Mouse (Mus musculus): ENCODE measurements around the gene AK157302. TPM values are rescaled to one million over a fixed set of nuclear protein-coding genes. Genes with fewer than 3 reads are reported as not detected.

Gene AK157302
- polyA plus RNA-seq, 1 experiment from 2014 or later: 0.22 TPM

- Histone ChIP-seq H3K27me3 (replicated peaks; ENCODE audit: control insufficient read depth, insufficient read depth, low read length) (no peaks in the 10 kb centered on the region), H3K4me2 (peak overlapping the region; percentile 67), H3K4me3 (ENCODE audit: low read depth, low read length) (peak overlapping the region; percentile 67), H3K9ac (ENCODE audit: low read depth, low read length) (peak overlapping the region; percentile 77), H3K36me3 (ENCODE audit: control insufficient read depth, insufficient read depth, low read length) (no peaks in the 10 kb centered on the region), H3K9me3 (ENCODE audit: control insufficient read depth, low read length) (no peaks in the 10 kb centered on the region), H3K27ac (ENCODE audit: low read depth, low read length) (no peak overlapping the region), H3K4me1 (replicated peaks; ENCODE audit: control insufficient read depth, insufficient read depth, low read length) (no peaks in the 10 kb centered on the region; the same call in 1 of the 2 replicates)
- 0% methylated on average over 21 of the region's 21 CpGs for WGBS
- peak; percentile 93 for DNase-seq (ENCODE audit: low spot score)
- ATAC-seq (replicated peaks; ENCODE audit: low FRiP score): peak; percentile 100
These were observed 11.2 kb downstream of the AK157302 start for GRCm38 (mm10) chr13:21506221-21506649.

- ATAC-seq (replicated peaks; ENCODE audit: low FRiP score) (no peak), DNase-seq (ENCODE audit: low spot score) (no peak)
- Histone ChIP-seq H3K4me2 (peak overlapping the region; percentile 67), H3K9ac (ENCODE audit: low read depth, low read length) (peak overlapping the region; percentile 28; the same call in 1 of the 2 replicates), H3K4me1 (replicated peaks; ENCODE audit: control insufficient read depth, insufficient read depth, low read length) (0 out of 2 replicates have a peak, but pooled peaks cover 3% of the 10 kb centered on the region), H3K27ac (ENCODE audit: low read depth, low read length) (no peak overlapping the region), H3K36me3 (ENCODE audit: control insufficient read depth, insufficient read depth, low read length) (0 out of 2 replicates have a peak, but pooled peaks cover 5% of the 10 kb centered on the region), H3K27me3 (replicated peaks; ENCODE audit: control insufficient read depth, insufficient read depth, low read length) (no peaks in the 10 kb centered on the region; the same call in 1 of the 2 replicates), H3K4me3 (ENCODE audit: low read depth, low read length) (peak overlapping the region; percentile 91), H3K9me3 (ENCODE audit: control insufficient read depth, low read length) (no peaks in the 10 kb centered on the region)
- WGBS: 44% methylated on average over 7 of the region's 7 CpGs
These were observed 35.1 kb downstream of the AK157302 start for GRCm38 (mm10) chr13:21530136-21530535.

- Histone ChIP-seq H3K4me2 (peak within 1 kb of the TSS; percentile 71), H3K4me3 (ENCODE audit: low read depth, low read length) (peak within 1 kb of the TSS; percentile 91), H3K36me3 (ENCODE audit: control insufficient read depth, insufficient read depth, low read length) (0 out of 2 replicates have a peak, but pooled peaks cover 5% of the 10 kb centered on the region), H3K9me3 (ENCODE audit: control insufficient read depth, low read length) (no peaks in the 10 kb centered on the region), H3K4me1 (replicated peaks; ENCODE audit: control insufficient read depth, insufficient read depth, low read length) (0 out of 2 replicates have a peak, but pooled peaks cover 3% of the 10 kb centered on the region), H3K27me3 (replicated peaks; ENCODE audit: control insufficient read depth, insufficient read depth, low read length) (no peaks in the 10 kb centered on the region; the same call in 1 of the 2 replicates), H3K27ac (ENCODE audit: low read depth, low read length) (peak within 1 kb of the TSS; percentile 87), H3K9ac (ENCODE audit: low read depth, low read length) (peak within 1 kb of the TSS; percentile 99)
- DNase-seq (ENCODE audit: low spot score) (peak; percentile 91), ATAC-seq (replicated peaks; ENCODE audit: low FRiP score) (peak; percentile 99)
- WGBS: under 1% methylated on average over 39 of the region's 39 CpGs
These were observed 35.8 kb downstream of the AK157302 start, which contains the start of gene Zkscan8 for GRCm38 (mm10) chr13:21530781-21531201. Zkscan8 (minus strand) TSS chr13:21531120.

GRCm38 (mm10) chr13:21542708-21543107 is 47.7 kb downstream of the AK157302 start, which contains the start of gene Olfr1366:
Olfr1366 (minus strand) TSS chr13:21542808.
- WGBS: 52% methylated on average over 1 of the region's 1 CpGs
- Histone ChIP-seq H3K9ac (ENCODE audit: low read depth, low read length) (no peak within 1 kb of the TSS), H3K4me1 (replicated peaks; ENCODE audit: control insufficient read depth, insufficient read depth, low read length) (no peaks in the 10 kb centered on the region), H3K27me3 (replicated peaks; ENCODE audit: control insufficient read depth, insufficient read depth, low read length) (no peaks in the 10 kb centered on the region), H3K9me3 (ENCODE audit: control insufficient read depth, low read length) (no peaks in the 10 kb centered on the region), H3K27ac (ENCODE audit: low read depth, low read length) (no peak within 1 kb of the TSS), H3K4me3 (ENCODE audit: low read depth, low read length) (no peak within 1 kb of the TSS), H3K4me2 (no peak within 1 kb of the TSS), H3K36me3 (ENCODE audit: control insufficient read depth, insufficient read depth, low read length) (no peaks in the 10 kb centered on the region)
- ATAC-seq (replicated peaks; ENCODE audit: low FRiP score) (no peak), DNase-seq (ENCODE audit: low spot score) (no peak)

MicroRNAs within 50 kb of the gene (microRNA counts, 519-probe panel; counts per million panel counts)
- not detected for microRNA mmu-miR-1896

Small RNAs within 50 kb of the gene (microRNA-seq; reads per million reads assigned to microRNA genes)
- gene Mir1896 (ENCODE audit: borderline number of aligned reads): not detected

Other genes starting within 250 kb of the AK157302 start
- not detected in 2 replicates for gene Gpx5, start 202.5 kb upstream of the AK157302 start, polyA plus RNA-seq (2014; fragmentation: Nextera tagmentation; extraction: Ambion mirVana)
- gene Gpx6, start 183.1 kb upstream of the AK157302 start, polyA plus RNA-seq (2014; fragmentation: Nextera tagmentation; extraction: Ambion mirVana): not detected in 2 replicates
- gene Olfr1367, start 148.3 kb upstream of the AK157302 start, polyA plus RNA-seq (2014; fragmentation: Nextera tagmentation; extraction: Ambion mirVana): not detected in 2 replicates
- gene Zscan12, start 132.4 kb upstream of the AK157302 start, polyA plus RNA-seq (2014; fragmentation: Nextera tagmentation; extraction: Ambion mirVana): 10.2 and 12.0 TPM in 2 replicates
- 49.7 and 53.4 TPM in 2 replicates for gene Zkscan3, start 92.5 kb upstream of the AK157302 start, polyA plus RNA-seq (2014; fragmentation: Nextera tagmentation; extraction: Ambion mirVana)
- gene Pgbd1, start 54.2 kb upstream of the AK157302 start, polyA plus RNA-seq (2014; fragmentation: Nextera tagmentation; extraction: Ambion mirVana): 2.4 and 2.8 TPM in 2 replicates
- 13.5 and 16.6 TPM in 2 replicates for gene Zscan26, start 41.5 kb upstream of the AK157302 start, polyA plus RNA-seq (2014; fragmentation: Nextera tagmentation; extraction: Ambion mirVana)
- gene Nkapl, start 26.7 kb upstream of the AK157302 start, polyA plus RNA-seq (2014; fragmentation: Nextera tagmentation; extraction: Ambion mirVana): 1.1 and 1.5 TPM in 2 replicates
- gene Zkscan4, start 16.3 kb upstream of the AK157302 start, polyA plus RNA-seq (2014; fragmentation: Nextera tagmentation; extraction: Ambion mirVana): 0.90 and 1.1 TPM in 2 replicates
- gene Gm10065, start 15.8 kb upstream of the AK157302 start, polyA plus RNA-seq (2014; fragmentation: Nextera tagmentation; extraction: Ambion mirVana): not detected in 2 replicates
- gene Gm11273, start 6.2 kb downstream of the AK157302 start, polyA plus RNA-seq (2014; fragmentation: Nextera tagmentation; extraction: Ambion mirVana): 7.2 and 7.8 TPM in 2 replicates
- 5.1 and 5.7 TPM in 2 replicates for gene Zkscan8, start 35.9 kb downstream of the AK157302 start, polyA plus RNA-seq (2014; fragmentation: Nextera tagmentation; extraction: Ambion mirVana)
- gene Olfr1366, start 47.6 kb downstream of the AK157302 start, polyA plus RNA-seq (2014; fragmentation: Nextera tagmentation; extraction: Ambion mirVana): 0.05 and 0.08 TPM in 2 replicates
- gene Olfr1535, start 64.7 kb downstream of the AK157302 start, polyA plus RNA-seq (2014; fragmentation: Nextera tagmentation; extraction: Ambion mirVana): not detected in 2 replicates
- not detected in 2 replicates for gene Olfr1364, start 86.5 kb downstream of the AK157302 start, polyA plus RNA-seq (2014; fragmentation: Nextera tagmentation; extraction: Ambion mirVana)
- not detected in 2 replicates for gene Olfr1362, start 118.8 kb downstream of the AK157302 start, polyA plus RNA-seq (2014; fragmentation: Nextera tagmentation; extraction: Ambion mirVana)
- not detected in 2 replicates for gene Olfr11, start 147.3 kb downstream of the AK157302 start, polyA plus RNA-seq (2014; fragmentation: Nextera tagmentation; extraction: Ambion mirVana)
- not detected in 2 replicates for gene Olfr1361, start 168.2 kb downstream of the AK157302 start, polyA plus RNA-seq (2014; fragmentation: Nextera tagmentation; extraction: Ambion mirVana)
- not detected in 2 replicates for gene Olfr1360, start 182.2 kb downstream of the AK157302 start, polyA plus RNA-seq (2014; fragmentation: Nextera tagmentation; extraction: Ambion mirVana)
- not detected in 2 replicates for gene Olfr1359, start 202.9 kb downstream of the AK157302 start, polyA plus RNA-seq (2014; fragmentation: Nextera tagmentation; extraction: Ambion mirVana)
- gene Hist1h2bl, start 220.9 kb downstream of the AK157302 start, polyA plus RNA-seq (2014; fragmentation: Nextera tagmentation; extraction: Ambion mirVana): 1.1 and 1.6 TPM in 2 replicates
- 6.2 and 10.1 TPM in 2 replicates for gene Hist1h2ai, start 221.2 kb downstream of the AK157302 start, polyA plus RNA-seq (2014; fragmentation: Nextera tagmentation; extraction: Ambion mirVana)
- gene Hist1h3h, start 222.4 kb downstream of the AK157302 start, polyA plus RNA-seq (2014; fragmentation: Nextera tagmentation; extraction: Ambion mirVana): 4.5 and 6.5 TPM in 2 replicates
- gene Hist1h2bm, start 226.8 kb downstream of the AK157302 start, polyA plus RNA-seq (2014; fragmentation: Nextera tagmentation; extraction: Ambion mirVana): 4.2 and 5.1 TPM in 2 replicates
- 0.80 and 1.1 TPM in 2 replicates for gene Hist1h4j, start 239.8 kb downstream of the AK157302 start, polyA plus RNA-seq (2014; fragmentation: Nextera tagmentation; extraction: Ambion mirVana)

Data from liver, embryonic 11.5 days (tissue).